28 mouse cellular contexts compared by ENCODE assay signal in the genomic region with DNA sequence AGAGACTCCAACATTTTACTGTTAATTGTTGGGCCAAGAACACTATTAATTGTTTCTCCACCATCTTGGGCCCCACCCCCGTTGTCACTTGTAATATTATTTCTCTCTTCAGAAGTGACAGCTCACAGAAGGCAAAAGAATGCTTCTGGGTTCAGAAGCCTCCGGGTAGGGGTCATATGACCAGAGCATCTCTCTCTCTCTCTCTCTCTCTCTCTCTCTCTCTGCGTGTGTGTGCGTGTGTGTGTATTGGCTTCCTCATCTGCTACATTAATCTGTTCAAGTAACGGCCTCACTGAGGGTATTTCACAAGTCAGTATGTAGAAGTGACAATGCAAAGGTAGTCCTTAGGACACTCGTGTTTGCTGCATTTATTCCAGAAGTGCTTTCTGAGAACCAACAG. TPM values are rescaled to one million over a fixed set of nuclear protein-coding genes. Genes with fewer than 3 reads are reported as not detected.
A peak's percentile ranks its signal among the peaks of the same experiment; 100 is the strongest.
DNase-seq lines count a peak whose midpoint lies in the region; ATAC-seq and TF ChIP-seq lines count a peak whose summit lies in the region.
"Had no signal": no experiment of that assay in that cellular context is flagged by ENCODE, and none has a peak within 500 bp of the region (broad histone marks: within the 10 kb centered on the region; RNA-seq: fewer than 3 reads in every experiment).

No protein-coding gene starts in this region.

- H3K4me2 ChIP-seq in liver, embryonic 13.5 days: peak overlapping the region; percentile 33
- no peak overlapping the region for H3K4me2 ChIP-seq in liver, postnatal 0 days (ENCODE audit: low read depth, low read length)
- H3K4me2 ChIP-seq: embryonic facial prominence, embryonic 12.5 days; forebrain, embryonic 13.5 days; heart, embryonic 11.5 days; heart, embryonic 15.5 days; hindbrain, embryonic 14.5 days had no signal

- H3K27ac ChIP-seq in MEL (ENCODE audit: control insufficient read depth, low read depth, low read length): peak overlapping the region; percentile 92
- peak overlapping the region; percentile 85 for H3K27ac ChIP-seq in liver, embryonic 13.5 days
- H3K27ac ChIP-seq in liver, postnatal 0 days (ENCODE audit: low read depth): peak overlapping the region; percentile 42; the same call in 1 of the 2 replicates
- H3K27ac ChIP-seq: embryonic facial prominence, embryonic 12.5 days; forebrain, embryonic 13.5 days; gastrocnemius, adult 2 months; heart, adult 2 months; heart, embryonic 15.5 days; hindbrain, embryonic 10.5 days; hindbrain, embryonic 14.5 days had no signal

- H3K9me3 ChIP-seq in MEL (replicated peaks; ENCODE audit: insufficient read depth, low read length): no peaks in the 10 kb centered on the region
- H3K9me3 ChIP-seq in liver, embryonic 13.5 days (replicated peaks): no peaks in the 10 kb centered on the region
- no peaks in the 10 kb centered on the region for H3K9me3 ChIP-seq in liver, postnatal 0 days (ENCODE audit: low read length)
- H3K9me3 ChIP-seq: embryonic facial prominence, embryonic 12.5 days; forebrain, embryonic 13.5 days; G1E; heart, embryonic 15.5 days; hindbrain, embryonic 10.5 days had no signal

- ATAC-seq in liver, embryonic 13.5 days (ENCODE audit: low read depth): peak; percentile 4; the same call in 1 of the 2 replicates
- ATAC-seq in liver, postnatal 0 days: no peak
- ATAC-seq in megakaryocyte-erythroid progenitor cell, adult 5-6 weeks (replicated peaks; ENCODE audit: low FRiP score, low TSS enrichment, poor library complexity, severe bottlenecking): no peak
- ATAC-seq: activated CD4-positive, CD25-positive, alpha-beta regulatory T cell, adult 4 months; CD4-positive, CD25-positive, alpha-beta regulatory T cell, adult 4 months; forebrain, embryonic 13.5 days; forebrain, postnatal 0 days; Patski had no signal

- peaks cover 0 to 49% of the 10 kb centered on the region in 2 experiments; a peak in 2 of 4 replicates for H3K36me3 ChIP-seq in MEL (ENCODE audit: control insufficient read depth in 1 of 2, insufficient read depth in 2 of 2, low read length in 2 of 2)
- H3K36me3 ChIP-seq in liver, embryonic 13.5 days: no peaks in the 10 kb centered on the region
- H3K36me3 ChIP-seq in liver, postnatal 0 days (replicated peaks; ENCODE audit: insufficient read depth, low read length): no peaks in the 10 kb centered on the region
- H3K36me3 ChIP-seq: embryonic facial prominence, embryonic 12.5 days; G1E; heart, embryonic 15.5 days; hindbrain, embryonic 10.5 days had no signal

- TF ChIP-seq EP300 in MEL (IDR thresholded peaks at IDR 0.05; ENCODE audit: low read depth in 1 of 2, low read length in 2 of 2): peak; percentile 26 to 31; a peak in 2 of 4 replicates
- TF ChIP-seq EP300 in liver, postnatal 0 days (IDR thresholded peaks at IDR 0.05; ENCODE audit: low read depth): no peak

- no peak for TF ChIP-seq CTCF in MEL (IDR thresholded peaks at IDR 0.05 in 2 of 3, conservative IDR thresholded peaks at IDR 0.05 in 1 of 3; ENCODE audit: control insufficient read depth in 1 of 3, insufficient read depth in 1 of 3, low read depth in 2 of 3, low read length in 3 of 3, poor library complexity in 1 of 3, severe bottlenecking in 1 of 3)
- TF ChIP-seq CTCF in liver, postnatal 0 days (IDR thresholded peaks at IDR 0.05; ENCODE audit: low read depth): no peak

- no peaks in the 10 kb centered on the region for H3K27me3 ChIP-seq in MEL (ENCODE audit: control insufficient read depth in 1 of 2, insufficient read depth in 2 of 2, low read length in 2 of 2)
- H3K27me3 ChIP-seq in liver, embryonic 13.5 days: no peaks in the 10 kb centered on the region
- H3K27me3 ChIP-seq in liver, postnatal 0 days (ENCODE audit: insufficient read depth, low read length): no peaks in the 10 kb centered on the region
- H3K27me3 ChIP-seq: embryonic facial prominence, embryonic 12.5 days; forebrain, embryonic 13.5 days; heart, embryonic 15.5 days; Patski had no signal

- TF ChIP-seq RAD21 in MEL (IDR thresholded peaks at IDR 0.05; ENCODE audit: low read depth, low read length): no peak

- peak overlapping the region; percentile 53 for H3K9ac ChIP-seq in MEL (ENCODE audit: control insufficient read depth, low read depth, low read length, poor library complexity, severe bottlenecking)
- peak overlapping the region; percentile 42; the same call in 1 of the 2 replicates for H3K9ac ChIP-seq in liver, embryonic 13.5 days
- H3K9ac ChIP-seq in liver, postnatal 0 days (replicated peaks): no peak overlapping the region
- H3K9ac ChIP-seq: embryonic facial prominence, embryonic 12.5 days; forebrain, embryonic 13.5 days; forebrain, postnatal 0 days; heart, embryonic 15.5 days; hindbrain, embryonic 14.5 days had no signal

- DNase-seq in heart, adult 11 months: peak; percentile 55
- no peak for DNase-seq in heart, postnatal 36 days
- DNase-seq in MEL (ENCODE audit: low read depth, low spot score): peak; percentile 57
- no peak for DNase-seq in liver, embryonic 13.5 days
- no peak for DNase-seq in liver, postnatal 0 days
- DNase-seq in frontal cortex, adult 2 months (ENCODE audit: extremely low spot score in 1 of 2, low spot score in 1 of 2): no peak
- no peak for DNase-seq in Muller cell, postnatal 12 days (ENCODE audit: inconsistent ontology term)
- DNase-seq: adrenal gland, postnatal 14 days; B cell, adult 2 months; cerebellum, adult 11-12 months; cerebellum, adult 9-10 months; cerebellum, postnatal 25 days; forebrain, postnatal 0 days; gastrocnemius, adult 2 months; gastrocnemius, postnatal 25 days; heart, adult 2 months; heart, postnatal 14 days had no signal

- intact Hi-C loops in heart, postnatal 36 days (cut with DNase I): no loop called here

- H3K4me3 ChIP-seq in MEL (ENCODE audit: control insufficient read depth in 1 of 2, insufficient read depth in 1 of 2, low read depth in 2 of 2, low read length in 2 of 2): peak overlapping the region; percentile 26 to 29; a peak in 3 of 4 replicates
- no peak overlapping the region for H3K4me3 ChIP-seq in liver, embryonic 13.5 days (replicated peaks)
- H3K4me3 ChIP-seq in liver, postnatal 0 days (ENCODE audit: low read depth, low read length): no peak overlapping the region
- H3K4me3 ChIP-seq: embryonic facial prominence, embryonic 12.5 days; forebrain, embryonic 13.5 days; gastrocnemius, adult 2 months; heart, adult 2 months; heart, embryonic 15.5 days; hindbrain, embryonic 10.5 days had no signal

- WGBS in liver, embryonic 13.5 days (ENCODE audit: insufficient replicate concordance): 58% methylated on average over 6 of the region's 6 CpGs
- WGBS in liver, postnatal 0 days (ENCODE audit: insufficient replicate concordance): 70% methylated on average over 6 of the region's 6 CpGs

- no peaks in the 10 kb centered on the region for H3K79me2 ChIP-seq in MEL (ENCODE audit: control insufficient read depth, insufficient read depth, low read length, poor library complexity)

- H3K4me1 ChIP-seq in MEL (ENCODE audit: control insufficient read depth in 1 of 2, insufficient read depth in 2 of 2, low read length in 2 of 2): peaks cover 25 to 40% of the 10 kb centered on the region in 2 experiments
- H3K4me1 ChIP-seq in liver, embryonic 13.5 days (replicated peaks): peaks cover 50% of the 10 kb centered on the region
- peaks cover 3% of the 10 kb centered on the region for H3K4me1 ChIP-seq in liver, postnatal 0 days (ENCODE audit: insufficient read depth)
- H3K4me1 ChIP-seq: embryonic facial prominence, embryonic 12.5 days; forebrain, embryonic 13.5 days; heart, embryonic 15.5 days; hindbrain, embryonic 10.5 days had no signal

- TF ChIP-seq POLR2A in MEL (IDR thresholded peaks at IDR 0.05; ENCODE audit: control insufficient read depth in 1 of 2, insufficient read depth in 1 of 2, low read depth in 1 of 2, low read length in 2 of 2, poor library complexity in 1 of 2): no peak

TF ChIP-seq in MEL, 35 proteins besides CTCF, POLR2A, EP300 and RAD21:
- TF ChIP-seq JUND (IDR thresholded peaks at IDR 0.05; ENCODE audit: low read depth, low read length) (peak; percentile 86), NELFE (IDR thresholded peaks at IDR 0.05; ENCODE audit: low read depth, low read length) (no peak), USF1 (IDR thresholded peaks at IDR 0.05; ENCODE audit: low read depth, low read length) (peak; percentile 76)

RNA-seq across cellular contexts. Expression of a gene that starts 9.3 kb away (rescaled TPM):
- 10 to 100 TPM; 45.4 to 48.0 TPM for total RNA-seq in heart, postnatal 36 days (2021)
- 41.9 and 49.4 TPM in 2 replicates for total RNA-seq in MEL (2012; rRNA removed)
- polyA plus RNA-seq in MEL (2012; ENCODE audit: insufficient read depth in 1 of 2, insufficient read length in 2 of 2, low read depth in 1 of 2, low replicate concordance in 2 of 2, missing spikeins in 1 of 2): 100 to 1,000 TPM in 1 of 2 experiments, 10 to 100 TPM in 1; 99.4 to 160 TPM
- 104 and 106 TPM in 2 replicates for polyA plus RNA-seq in liver, embryonic 13.5 days (2015; fragmentation: Nextera tagmentation; extraction: Ambion mirVana)
- 46.8 and 49.6 TPM in 2 replicates for polyA plus RNA-seq in liver, postnatal 0 days (2015; fragmentation: Nextera tagmentation; extraction: Ambion mirVana)
- polyA plus RNA-seq in frontal cortex, adult 2 months (2012; rRNA removed): 95.5 and 104 TPM in 2 replicates
- 68.2 and 83.1 TPM in 2 replicates for total RNA-seq in megakaryocyte-erythroid progenitor cell, adult 5-6 weeks (2014; fragmentation: Nextera tagmentation)
- total RNA-seq in megakaryocyte-erythroid progenitor cell, adult 5-6 weeks (2017): 66.6 and 73.7 TPM in 2 replicates

Comparison
In these comparisons a context has a peak if more than half of its experiments do, and no peak if none do; other contexts are left out.
1. DNase-seq: peak in heart, adult 11 months (single experiment) and MEL (single experiment); none in heart, postnatal 36 days (0 of 2), liver, embryonic 13.5 days (single experiment), liver, postnatal 0 days (single experiment), frontal cortex, adult 2 months (0 of 2) and Muller cell, postnatal 12 days (single experiment).
2. H3K27ac ChIP-seq: peak in every context shown above with its lines; median percentile 92 in MEL; 85 in liver, embryonic 13.5 days; 42 in liver, postnatal 0 days.
3. H3K4me3 ChIP-seq: peak in MEL (2 of 2); none in liver, embryonic 13.5 days (single experiment) and liver, postnatal 0 days (single experiment).